8 mouse cellular contexts compared by ENCODE assay signal in genomic region chr17:34518571-34518970, GRCm38 (mm10). TPM values are rescaled to one million over a fixed set of nuclear protein-coding genes. Genes with fewer than 3 reads are reported as not detected.
"Had no signal": no experiment of that assay in that cellular context is flagged by ENCODE, and none has a peak within 500 bp of the region (broad histone marks: within the 10 kb centered on the region; RNA-seq: fewer than 3 reads in every experiment).

No protein-coding gene starts in this region.

RNA-seq across cellular contexts. Expression of gene Btnl6, which starts 1.4 kb away (rescaled TPM):
- polyA plus RNA-seq: neural tube, embryonic 11.5 days; neural tube, embryonic 12.5 days; neural tube, embryonic 13.5 days; neural tube, embryonic 14.5 days; neural tube, embryonic 15.5 days; stomach, embryonic 14.5 days; testis, adult 2 months; urinary bladder, adult 2 months had no signal

RNA-seq across cellular contexts. Expression of gene Btnl4, which starts 41.5 kb away (rescaled TPM):
- polyA plus RNA-seq: neural tube, embryonic 11.5 days; neural tube, embryonic 12.5 days; neural tube, embryonic 13.5 days; neural tube, embryonic 14.5 days; neural tube, embryonic 15.5 days; stomach, embryonic 14.5 days; urinary bladder, adult 2 months had no signal
